Mouse (Mus musculus) bone marrow macrophage, adult 2 months (primary cell): ENCODE results near the gene Mrpl19.

Source experiments
- CTCF ChIP-seq: IDR thresholded peaks from 2 replicates; pipeline ENCODE4 v1.5.1; 2012; ENCODE audit warnings: low read depth, mild to moderate bottlenecking, low read length, moderate library complexity
- POLR2A ChIP-seq: IDR thresholded peaks from 2 replicates; pipeline ENCODE4 v1.6.1; 2012; ENCODE audit warnings: mild to moderate bottlenecking, low read depth, low read length, borderline replicate concordance

GRCm38 (mm10) chr6:81955133-81955532 is 10.6 kb downstream of the Mrpl19 start:
- TF ChIP-seq CTCF, result no peak
- TF ChIP-seq POLR2A, result no peak
